Mouse (Mus musculus): ENCODE measurements around the gene Cpeb1. TPM values are rescaled to one million over a fixed set of nuclear protein-coding genes. Genes with fewer than 3 reads are reported as not detected.
"Not testable (repeated sequence)": the region's sequence is repeated elsewhere in the genome, so short reads cannot be mapped to it uniquely, and the experiment has no call there.

Cpeb1 gene
- total and polyA plus RNA-seq, 2 experiments, result 4.3 to 7.0 TPM

GRCm38 (mm10) chr7:81489649-81490048, 34.4 kb upstream of the Cpeb1 start:
- TF ChIP-seq CTCF (IDR thresholded peaks at IDR 0.05; ENCODE audit: low read depth, low read length) (no peak), POLR2A (IDR thresholded peaks at IDR 0.05; ENCODE audit: extremely low read depth, insufficient read depth, low read length) (no peak)
- no peak overlapping the region for H3K4me3 ChIP-seq (ENCODE audit: insufficient read depth, low read depth, low read length)
- WGBS, result 25% methylated on average over 9 of the region's 9 CpGs
- no peaks in the 10 kb centered on the region for H3K4me1 ChIP-seq (ENCODE audit: control insufficient read depth, insufficient read depth, low read length)
- no peaks in the 10 kb centered on the region for H3K36me3 ChIP-seq (ENCODE audit: control insufficient read depth, insufficient read depth, low read length)
- H3K27me3 ChIP-seq (ENCODE audit: control insufficient read depth, insufficient read depth, low read length), result peaks cover 7% of the 10 kb centered on the region
- no peaks in the 10 kb centered on the region for H3K79me2 ChIP-seq (ENCODE audit: control insufficient read depth, insufficient read depth, low read length)
- DNase-seq (ENCODE audit: extremely low read depth, low read depth, low spot score), result no peak
- no peak overlapping the region for H3K27ac ChIP-seq (replicated peaks; ENCODE audit: insufficient read depth, low read depth, low read length)
- H3K9ac ChIP-seq (ENCODE audit: low read depth, low read length), result no peak overlapping the region

- H3K27ac ChIP-seq (replicated peaks; ENCODE audit: insufficient read depth, low read depth, low read length), result no peak overlapping the region
- no peak for TF ChIP-seq POLR2A (IDR thresholded peaks at IDR 0.05; ENCODE audit: extremely low read depth, insufficient read depth, low read length)
- TF ChIP-seq CTCF (IDR thresholded peaks at IDR 0.05; ENCODE audit: low read depth, low read length), result no peak
- no peaks in the 10 kb centered on the region for H3K79me2 ChIP-seq (ENCODE audit: control insufficient read depth, insufficient read depth, low read length)
- H3K36me3 ChIP-seq (ENCODE audit: control insufficient read depth, insufficient read depth, low read length), result no peaks in the 10 kb centered on the region
- H3K4me1 ChIP-seq (ENCODE audit: control insufficient read depth, insufficient read depth, low read length), result no peaks in the 10 kb centered on the region
- no peak for DNase-seq (ENCODE audit: extremely low read depth, low read depth, low spot score)
- H3K27me3 ChIP-seq (ENCODE audit: control insufficient read depth, insufficient read depth, low read length), result peaks cover 3% of the 10 kb centered on the region; the same call in 1 of the 2 replicates
- H3K9ac ChIP-seq (ENCODE audit: low read depth, low read length), result no peak overlapping the region
- H3K4me3 ChIP-seq (ENCODE audit: insufficient read depth, low read depth, low read length), result no peak overlapping the region
- WGBS, result 18% methylated on average over 8 of the region's 8 CpGs
Observed at GRCm38 (mm10) chr7:81480800-81481199, 25.5 kb upstream of the Cpeb1 start.

GRCm38 (mm10) chr7:81479531-81480090, 24.3 kb upstream of the Cpeb1 start:
- 64% methylated on average over 3 of the region's 3 CpGs for WGBS
- H3K36me3 ChIP-seq (ENCODE audit: control insufficient read depth, insufficient read depth, low read length), result no peaks in the 10 kb centered on the region
- no peak for DNase-seq (ENCODE audit: extremely low read depth, low read depth, low spot score)
- no peaks in the 10 kb centered on the region for H3K79me2 ChIP-seq (ENCODE audit: control insufficient read depth, insufficient read depth, low read length)
- no peak overlapping the region for H3K9ac ChIP-seq (ENCODE audit: low read depth, low read length)
- peaks cover 3% of the 10 kb centered on the region; the same call in 1 of the 2 replicates for H3K27me3 ChIP-seq (ENCODE audit: control insufficient read depth, insufficient read depth, low read length)
- H3K4me1 ChIP-seq (ENCODE audit: control insufficient read depth, insufficient read depth, low read length), result no peaks in the 10 kb centered on the region
- no peak for TF ChIP-seq POLR2A (IDR thresholded peaks at IDR 0.05; ENCODE audit: extremely low read depth, insufficient read depth, low read length)
- H3K27ac ChIP-seq (replicated peaks; ENCODE audit: insufficient read depth, low read depth, low read length), result no peak overlapping the region
- H3K4me3 ChIP-seq (ENCODE audit: insufficient read depth, low read depth, low read length), result no peak overlapping the region

- H3K79me2 ChIP-seq (ENCODE audit: control insufficient read depth, insufficient read depth, low read length); H3K9ac ChIP-seq (ENCODE audit: low read depth, low read length); H3K27me3 ChIP-seq (ENCODE audit: control insufficient read depth, insufficient read depth, low read length); H3K27ac ChIP-seq (replicated peaks; ENCODE audit: insufficient read depth, low read depth, low read length); H3K4me3 ChIP-seq (ENCODE audit: insufficient read depth, low read depth, low read length); DNase-seq (ENCODE audit: extremely low read depth, low read depth, low spot score); H3K4me1 ChIP-seq (ENCODE audit: control insufficient read depth, insufficient read depth, low read length); H3K36me3 ChIP-seq (ENCODE audit: control insufficient read depth, insufficient read depth, low read length): not testable (repeated sequence)
Observed at GRCm38 (mm10) chr7:81478261-81478660, 23.0 kb upstream of the Cpeb1 start.

DNA sequence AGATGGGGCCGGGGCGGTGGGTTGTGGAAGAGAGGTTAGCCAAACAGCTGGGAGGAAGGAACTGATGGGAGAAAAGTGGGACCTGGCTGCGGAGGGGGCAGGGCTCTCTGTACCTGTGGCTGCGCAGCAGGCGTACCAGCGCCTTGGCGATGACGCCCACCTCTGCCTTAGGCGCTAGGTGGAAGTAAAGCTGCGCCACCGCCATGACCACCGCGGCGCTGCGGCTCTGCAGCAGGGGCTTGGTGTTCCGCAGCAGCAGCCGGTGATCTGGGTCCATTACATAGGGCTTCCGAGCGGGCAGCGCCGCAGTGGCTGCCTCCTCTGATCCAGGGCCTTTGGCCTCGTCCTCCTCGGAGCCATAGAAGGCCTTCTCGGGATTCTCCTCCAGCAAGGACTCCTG, 21.6 kb upstream of the Cpeb1 start:
- no peak for DNase-seq (ENCODE audit: extremely low read depth, low read depth, low spot score)
- Histone ChIP-seq H3K9ac (ENCODE audit: low read depth, low read length) (no peak overlapping the region), H3K27ac (replicated peaks; ENCODE audit: insufficient read depth, low read depth, low read length) (no peak overlapping the region), H3K79me2 (ENCODE audit: control insufficient read depth, insufficient read depth, low read length) (no peaks in the 10 kb centered on the region), H3K36me3 (ENCODE audit: control insufficient read depth, insufficient read depth, low read length) (no peaks in the 10 kb centered on the region), H3K27me3 (ENCODE audit: control insufficient read depth, insufficient read depth, low read length) (peaks cover 3% of the 10 kb centered on the region; the same call in 1 of the 2 replicates), H3K4me3 (ENCODE audit: insufficient read depth, low read depth, low read length) (no peak overlapping the region), H3K4me1 (ENCODE audit: control insufficient read depth, insufficient read depth, low read length) (no peaks in the 10 kb centered on the region)
- WGBS, result 4% methylated on average over 24 of the region's 24 CpGs
- TF ChIP-seq POLR2A (IDR thresholded peaks at IDR 0.05; ENCODE audit: extremely low read depth, insufficient read depth, low read length) (no peak), CTCF (IDR thresholded peaks at IDR 0.05; ENCODE audit: low read depth, low read length) (no peak)

DNA sequence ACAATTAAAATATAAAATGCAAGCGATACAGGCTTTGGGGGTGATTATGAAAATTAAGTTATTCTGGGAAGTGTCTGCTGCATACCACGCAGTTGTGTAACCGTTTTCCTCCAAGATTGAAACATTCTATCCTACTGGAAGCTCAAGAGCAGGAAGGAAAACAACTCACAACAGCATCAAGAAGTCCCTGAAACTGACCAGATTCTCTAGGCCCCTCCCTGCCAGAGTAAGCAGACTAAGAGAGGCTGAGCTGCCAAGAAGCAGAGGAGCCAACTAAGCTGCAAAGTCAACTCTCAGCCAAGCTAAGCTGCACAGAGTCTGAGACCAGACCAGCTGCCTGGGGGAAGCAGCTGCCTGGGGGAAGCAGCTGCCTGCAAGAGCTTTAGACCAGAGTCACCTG, 20.0 kb upstream of the Cpeb1 start:
- WGBS, result 72% methylated on average over 3 of the region's 3 CpGs
- Histone ChIP-seq H3K27me3 (ENCODE audit: control insufficient read depth, insufficient read depth, low read length) (peaks cover 3% of the 10 kb centered on the region; the same call in 1 of the 2 replicates), H3K4me1 (ENCODE audit: control insufficient read depth, insufficient read depth, low read length) (no peaks in the 10 kb centered on the region), H3K4me3 (ENCODE audit: insufficient read depth, low read depth, low read length) (no peak overlapping the region), H3K79me2 (ENCODE audit: control insufficient read depth, insufficient read depth, low read length) (no peaks in the 10 kb centered on the region), H3K9ac (ENCODE audit: low read depth, low read length) (no peak overlapping the region), H3K36me3 (ENCODE audit: control insufficient read depth, insufficient read depth, low read length) (no peaks in the 10 kb centered on the region), H3K27ac (replicated peaks; ENCODE audit: insufficient read depth, low read depth, low read length) (no peak overlapping the region)
- no peak for DNase-seq (ENCODE audit: extremely low read depth, low read depth, low spot score)
- TF ChIP-seq POLR2A (IDR thresholded peaks at IDR 0.05; ENCODE audit: extremely low read depth, insufficient read depth, low read length) (no peak), CTCF (IDR thresholded peaks at IDR 0.05; ENCODE audit: low read depth, low read length) (no peak)
